Mouse (Mus musculus): ENCODE measurements around the gene Tmem185b.

Gene Tmem185b

GRCm38 (mm10) chr1:119503808-119504207, 22.2 kb upstream of the Tmem185b start:
- no peak for DNase-seq

GRCm38 (mm10) chr1:119504260-119505062, 21.5 kb upstream of the Tmem185b start, which contains the start of gene Ralb:
Gene Ralb, minus strand, starts transcription at chr1:119504794.
- DNase-seq = peak; percentile 98

- DNase-seq = no peak
Measured at GRCm38 (mm10) chr1:119505951-119506350, 20.0 kb upstream of the Tmem185b start.

- DNase-seq = peak; percentile 61
Measured at GRCm38 (mm10) chr1:119508548-119508947, 17.4 kb upstream of the Tmem185b start.

GRCm38 (mm10) chr1:119509474-119509873, 16.5 kb upstream of the Tmem185b start:
- no peak for DNase-seq

GRCm38 (mm10) chr1:119510409-119510808, 15.6 kb upstream of the Tmem185b start:
- no peak for DNase-seq

- no peak for DNase-seq
Measured at GRCm38 (mm10) chr1:119510857-119511256, 15.1 kb upstream of the Tmem185b start.

GRCm38 (mm10) chr1:119518060-119518459, 7.9 kb upstream of the Tmem185b start:
- no peak for DNase-seq

- no peak for DNase-seq
Measured at GRCm38 (mm10) chr1:119518786-119519185, 7.2 kb upstream of the Tmem185b start.

GRCm38 (mm10) chr1:119519286-119519685, 6.7 kb upstream of the Tmem185b start:
- DNase-seq = no peak

GRCm38 (mm10) chr1:119521029-119521428, 4.9 kb upstream of the Tmem185b start:
- peak; percentile 70 for DNase-seq

GRCm38 (mm10) chr1:119521681-119522080, 4.3 kb upstream of the Tmem185b start:
- no peak for DNase-seq

- no peak for DNase-seq
Measured at GRCm38 (mm10) chr1:119522726-119523125, 3.2 kb upstream of the Tmem185b start.

- no peak for DNase-seq
Measured at GRCm38 (mm10) chr1:119523369-119523768, 2.6 kb upstream of the Tmem185b start.

- DNase-seq = no peak
Measured at GRCm38 (mm10) chr1:119523826-119524225, 2.1 kb upstream of the Tmem185b start.

- peak; percentile 43 for DNase-seq
Measured at GRCm38 (mm10) chr1:119525004-119525444, 936 bp upstream of the Tmem185b start.

- DNase-seq = no peak
Measured at GRCm38 (mm10) chr1:119530941-119531340, 5.0 kb downstream of the Tmem185b start.

GRCm38 (mm10) chr1:119532165-119532564, 6.2 kb downstream of the Tmem185b start:
- no peak for DNase-seq

- no peak for DNase-seq
Measured at GRCm38 (mm10) chr1:119533093-119533805, 7.3 kb downstream of the Tmem185b start.

GRCm38 (mm10) chr1:119534341-119534740, 8.4 kb downstream of the Tmem185b start:
- DNase-seq = no peak

GRCm38 (mm10) chr1:119536122-119536521, 10.2 kb downstream of the Tmem185b start:
- DNase-seq = no peak

- DNase-seq = no peak
Measured at GRCm38 (mm10) chr1:119537651-119538050, 11.7 kb downstream of the Tmem185b start.

- DNase-seq = no peak
Measured at GRCm38 (mm10) chr1:119539252-119539651, 13.3 kb downstream of the Tmem185b start.
